Mouse (Mus musculus) layer of hippocampus, adult 8-10 months (tissue): ENCODE results near the gene Corin. TPM values are rescaled to one million over a fixed set of nuclear protein-coding genes. Genes with fewer than 3 reads are reported as not detected.

ENCODE experiments used
- DNase-seq, 2 experiments: peaks; one replicate each; pipeline ENCODE4 v3.0.0; 2022; ENCODE audit warnings: low spot score in 2 of 2
- total RNA-seq, 4 experiments: library from RNA; stranded (reverse); gene quantifications; 2 replicates each; pipeline ENCODE4 v1.2.4; 2022

Gene Corin
- total RNA-seq, 4 experiments from 2014 or later, result 0.16 to 0.52 (median 0.27) TPM

- DNase-seq, result no peak
These were observed 173.6 kb downstream of the Corin start for GRCm38 (mm10) chr5:72330648-72331047.

- no peak for DNase-seq
These were observed 174.8 kb downstream of the Corin start for GRCm38 (mm10) chr5:72329453-72329852.

GRCm38 (mm10) chr5:72315282-72315681 lies 189.0 kb downstream of the Corin start:
- no peak for DNase-seq

GRCm38 (mm10) chr5:72298418-72299104 lies 205.7 kb downstream of the Corin start:
- DNase-seq, result no peak

- no peak for DNase-seq
These were observed 219.2 kb downstream of the Corin start for GRCm38 (mm10) chr5:72285077-72285476.

GRCm38 (mm10) chr5:72282907-72283306 lies 221.4 kb downstream of the Corin start:
- no peak for DNase-seq

GRCm38 (mm10) chr5:72269652-72270051 lies 234.6 kb downstream of the Corin start:
- DNase-seq, result no peak

- no peak for DNase-seq
These were observed 235.1 kb downstream of the Corin start for GRCm38 (mm10) chr5:72269204-72269603.

GRCm38 (mm10) chr5:72266955-72267535 lies 237.2 kb downstream of the Corin start:
- DNase-seq, result no peak

- DNase-seq, result no peak
These were observed 240.0 kb downstream of the Corin start for GRCm38 (mm10) chr5:72264195-72264751.

- DNase-seq, result no peak
These were observed 242.4 kb downstream of the Corin start for GRCm38 (mm10) chr5:72261802-72262324.

- no peak for DNase-seq
These were observed 245.0 kb downstream of the Corin start for GRCm38 (mm10) chr5:72259298-72259621.

- no peak for DNase-seq
These were observed 245.6 kb downstream of the Corin start for GRCm38 (mm10) chr5:72258409-72259297.

- no peak for DNase-seq
These were observed 247.2 kb downstream of the Corin start for GRCm38 (mm10) chr5:72257084-72257483.

- DNase-seq, result no peak
These were observed 249.3 kb downstream of the Corin start for GRCm38 (mm10) chr5:72254958-72255357.

GRCm38 (mm10) chr5:72250180-72250579 lies 254.1 kb downstream of the Corin start:
- no peak for DNase-seq

Other genes starting within 250 kb of the Corin start
- 10 to 100 TPM; 14.4 to 16.5 (median 15.0) TPM for gene Nfxl1, start 55.2 kb upstream of the Corin start, total RNA-seq
- gene Zar1, start 76.8 kb upstream of the Corin start, total RNA-seq, result not detected
- gene Gm5868, start 83.1 kb upstream of the Corin start, total RNA-seq, result under 1 TPM in 1 of 4 experiments, not detected in 3; 0.33 TPM
- gene Cnga1, start 139.8 kb upstream of the Corin start, total RNA-seq, result not detected
- gene Nipal1, start 143.3 kb upstream of the Corin start, total RNA-seq, result not detected
- gene Txk, start 248.3 kb upstream of the Corin start, total RNA-seq, result under 1 TPM in 3 of 4 experiments, not detected in 1; 0.06 to 0.20 (median 0.18) TPM